Mouse (Mus musculus) midbrain, embryonic 16.5 days (tissue): ENCODE measurements around the gene Slc32a1. TPM values are rescaled to one million over a fixed set of nuclear protein-coding genes. Genes with fewer than 3 reads are reported as not detected.
A peak's percentile ranks its signal among the peaks of the same experiment; 100 is the strongest.

Source experiments
- ATAC-seq: fragments of 200-750 bp; cut with Nextera tagmentation; 2 replicates; pipeline ENCODE4 v1.8.0; 2017; ENCODE audit warnings: moderate TSS enrichment
- H3K27ac ChIP-seq: fragments of 300-500 bp; sonication (generic); 2 replicates; pipeline ENCODE4 v1.5.1; 2014; ENCODE audit warnings: mild to moderate bottlenecking, low read length, mixed read lengths
- H3K27me3 ChIP-seq: fragments of 300-500 bp; sonication (generic); 2 replicates; pipeline ENCODE4 v1.6.1; 2014; ENCODE audit warnings: low read depth, low read length, mixed read lengths; ENCODE audit not compliant: control insufficient read depth, insufficient read depth
- H3K36me3 ChIP-seq: fragments of 300-500 bp; sonication (generic); 2 replicates; pipeline ENCODE4 v1.6.1; 2014; ENCODE audit warnings: mild to moderate bottlenecking, low read length, moderate library complexity, mixed read lengths; ENCODE audit not compliant: control insufficient read depth, insufficient read depth
- H3K4me1 ChIP-seq: fragments of 300-500 bp; sonication (generic); 2 replicates; pipeline ENCODE4 v1.6.1; 2014; ENCODE audit warnings: mild to moderate bottlenecking, low read length, mixed read lengths; ENCODE audit not compliant: control insufficient read depth, insufficient read depth
- H3K4me2 ChIP-seq: fragments of 300-500 bp; sonication (generic); 2 replicates; pipeline ENCODE4 v1.6.1; 2014; ENCODE audit warnings: mild to moderate bottlenecking, low read length, mixed read lengths
- H3K4me3 ChIP-seq: fragments of 300-500 bp; sonication (generic); 2 replicates; pipeline ENCODE4 v1.5.1; 2014; ENCODE audit warnings: low read depth, mild to moderate bottlenecking, low read length, moderate library complexity, mixed read lengths
- H3K9ac ChIP-seq: fragments of 300-500 bp; sonication (generic); 2 replicates; pipeline ENCODE4 v1.6.1; 2014; ENCODE audit warnings: low read depth, low read length, mixed read lengths
- H3K9me3 ChIP-seq: fragments of 300-500 bp; sonication (generic); replicated peaks from 2 replicates; pipeline ENCODE4 v1.6.1; 2014; ENCODE audit warnings: mild to moderate bottlenecking, low read length, mixed read lengths; ENCODE audit not compliant: control insufficient read depth, poor library complexity, severe bottlenecking
- WGBS: fragments of 180-500 bp; shearing (Covaris S2); extraction: QIAGEN DNeasy Blood & Tissue Kit; methylation state at CpG from one replicate; pipeline ENCODE4 v1.1.7; 2014; 5-methylcytosine and 5-hydroxymethylcytosine counted together
- polyA plus RNA-seq: library from polyadenylated mRNA; unstranded; fragments of >200 nt; fragmentation: Nextera tagmentation; extraction: Ambion mirVana; gene quantifications from 2 replicates; pipeline ENCODE4 v1.2.1, GENCODE M21; 2015

Gene Slc32a1
- polyA plus RNA-seq, 1 experiment from 2014 or later: 8.6 TPM

DNA sequence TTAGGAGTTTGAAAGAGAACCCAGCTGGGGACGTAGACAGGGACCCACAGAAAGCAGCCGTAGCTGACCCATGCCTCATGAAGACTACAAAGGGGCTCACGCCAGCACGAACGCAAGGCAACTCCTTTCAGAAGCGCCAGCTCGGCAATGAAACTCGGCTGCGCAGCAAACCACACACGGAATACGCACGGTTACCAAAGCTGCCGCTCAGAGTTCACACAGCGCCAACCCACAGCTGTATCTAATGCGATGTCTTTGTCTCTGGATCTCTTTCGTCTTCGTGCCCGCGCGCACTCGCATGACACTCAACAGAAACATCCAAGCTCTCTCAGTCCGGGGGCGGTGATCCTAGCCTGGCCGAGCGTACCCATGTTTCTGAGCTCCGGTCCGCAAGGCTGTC is 886 bp upstream of the Slc32a1 start:
- H3K9ac ChIP-seq: peak overlapping the region; percentile 77
- ATAC-seq: no peak
- H3K4me3 ChIP-seq: peak overlapping the region; percentile 53
- peaks cover 22% of the 10 kb centered on the region for H3K27me3 ChIP-seq
- WGBS: under 1% methylated on average over 27 of the region's 27 CpGs
- no peaks in the 10 kb centered on the region for H3K9me3 ChIP-seq
- H3K36me3 ChIP-seq: no peaks in the 10 kb centered on the region
- H3K4me1 ChIP-seq: peaks cover 3% of the 10 kb centered on the region; the same call in 1 of the 2 replicates
- H3K27ac ChIP-seq: peak overlapping the region; percentile 91
- peak overlapping the region; percentile 62 for H3K4me2 ChIP-seq

DNA sequence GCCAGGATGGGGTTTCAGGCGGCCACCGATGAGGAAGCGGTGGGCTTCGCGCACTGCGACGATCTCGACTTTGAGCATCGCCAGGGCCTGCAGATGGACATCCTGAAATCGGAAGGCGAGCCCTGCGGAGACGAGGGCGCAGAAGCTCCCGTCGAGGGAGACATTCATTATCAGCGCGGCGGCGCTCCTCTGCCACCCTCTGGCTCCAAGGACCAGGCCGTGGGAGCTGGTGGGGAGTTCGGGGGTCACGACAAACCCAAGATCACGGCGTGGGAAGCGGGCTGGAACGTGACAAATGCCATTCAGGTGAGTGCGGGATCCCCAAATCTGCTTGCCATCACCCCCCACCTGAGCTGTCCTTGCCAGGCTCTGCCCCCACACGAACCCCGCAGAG is 756 bp downstream of the Slc32a1 start:
- peak overlapping the region; percentile 91 for H3K27ac ChIP-seq
- peaks cover 24% of the 10 kb centered on the region for H3K27me3 ChIP-seq
- H3K9ac ChIP-seq: peak overlapping the region; percentile 77
- no peak for ATAC-seq
- H3K36me3 ChIP-seq: no peaks in the 10 kb centered on the region
- peaks cover 3% of the 10 kb centered on the region; the same call in 1 of the 2 replicates for H3K4me1 ChIP-seq
- peak overlapping the region; percentile 54 for H3K4me2 ChIP-seq
- H3K9me3 ChIP-seq: no peaks in the 10 kb centered on the region
- H3K4me3 ChIP-seq: peak overlapping the region; percentile 53
- WGBS: 1% methylated on average over 30 of the region's 30 CpGs

DNA sequence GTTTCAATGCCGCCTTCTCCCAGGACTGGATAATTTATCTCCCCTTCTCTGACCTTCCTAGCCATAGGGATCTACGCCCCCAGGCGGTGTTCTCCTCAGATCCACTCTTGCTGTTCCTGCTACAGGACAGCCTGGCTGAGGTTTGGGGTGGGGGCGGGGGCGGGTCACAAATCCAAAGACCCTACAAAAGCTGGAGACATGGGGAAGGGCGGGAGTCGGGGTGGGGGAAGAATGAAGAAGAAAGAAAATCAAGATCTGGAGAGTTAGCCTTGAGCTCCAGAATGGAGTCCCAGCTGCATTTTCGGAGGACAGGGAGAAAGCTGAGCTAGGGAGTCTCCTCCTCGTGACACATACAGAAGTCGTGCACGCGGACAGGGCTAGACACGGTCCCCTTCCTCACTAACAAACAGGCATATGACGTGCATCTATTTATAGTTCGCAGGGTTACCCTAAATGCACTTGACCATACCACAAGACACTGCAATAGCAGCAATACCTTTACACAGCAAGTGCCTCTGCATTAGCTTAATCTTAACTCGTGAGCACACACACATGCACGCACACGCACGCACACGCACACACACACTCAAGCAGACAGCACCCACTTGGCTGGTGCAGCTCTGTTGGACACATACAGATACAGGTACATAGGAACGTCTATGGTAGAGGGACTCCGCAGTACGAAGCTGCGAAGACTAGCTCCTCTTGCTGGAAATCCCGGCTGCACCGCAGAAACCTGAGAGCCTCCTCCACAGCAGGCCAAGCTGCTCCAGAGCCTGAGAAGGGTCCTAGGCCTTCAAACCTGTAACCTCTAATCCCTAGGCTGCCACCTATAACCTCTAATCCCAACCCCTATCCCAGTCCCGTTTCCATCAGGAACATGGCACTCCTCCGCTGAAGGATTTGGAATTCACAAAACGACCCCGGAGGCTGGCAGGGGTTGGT is 1.4 kb downstream of the Slc32a1 start:
- Histone ChIP-seq H3K4me3 (peak overlapping the region; percentile 53), H3K27ac (peak overlapping the region; percentile 91), H3K4me1 (no peaks in the 10 kb centered on the region; the same call in 1 of the 2 replicates), H3K36me3 (no peaks in the 10 kb centered on the region), H3K27me3 (peaks cover 28% of the 10 kb centered on the region), H3K9me3 (no peaks in the 10 kb centered on the region), H3K4me2 (peak overlapping the region; percentile 54), H3K9ac (peak overlapping the region; percentile 77)
- WGBS: 2% methylated on average over 30 of the region's 30 CpGs
- ATAC-seq: no peak

DNA sequence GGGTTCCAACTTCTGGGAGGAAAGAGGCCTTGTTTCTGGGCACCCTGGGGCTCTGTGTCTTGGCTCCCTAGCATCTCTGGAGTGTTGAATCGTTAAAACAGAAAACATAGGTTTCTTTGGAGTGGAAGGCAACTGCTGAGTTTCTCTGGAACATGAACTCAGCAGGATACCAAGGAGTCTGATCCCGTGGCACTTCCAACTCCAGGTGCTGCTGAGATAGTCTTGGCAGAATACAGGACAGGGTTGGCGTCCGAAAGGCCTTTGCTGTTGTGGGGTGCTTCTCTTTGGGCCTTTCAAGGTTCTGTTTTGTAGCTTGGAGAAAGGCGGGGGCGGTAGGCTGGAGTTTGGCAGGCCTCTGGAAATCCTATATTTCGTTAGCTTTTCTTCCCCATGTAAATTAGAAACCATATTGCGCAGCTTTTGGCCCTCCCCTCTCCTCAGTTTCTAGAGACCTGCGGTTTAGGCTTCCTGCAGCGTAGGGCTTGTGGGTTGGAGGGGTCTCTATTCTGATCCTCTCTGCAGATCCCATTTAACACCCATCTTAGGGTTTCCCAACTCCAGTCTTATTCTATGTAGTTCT is 2.2 kb downstream of the Slc32a1 start:
- no peak for ATAC-seq
- WGBS: 5% methylated on average over 10 of the region's 10 CpGs
- H3K36me3 ChIP-seq: no peaks in the 10 kb centered on the region
- peaks cover 25% of the 10 kb centered on the region for H3K27me3 ChIP-seq
- H3K4me2 ChIP-seq: peak overlapping the region; percentile 54
- H3K9ac ChIP-seq: peak overlapping the region; percentile 77
- H3K4me1 ChIP-seq: no peaks in the 10 kb centered on the region; the same call in 1 of the 2 replicates
- H3K27ac ChIP-seq: peak overlapping the region; percentile 91
- H3K9me3 ChIP-seq: no peaks in the 10 kb centered on the region
- H3K4me3 ChIP-seq: peak overlapping the region; percentile 53

DNA sequence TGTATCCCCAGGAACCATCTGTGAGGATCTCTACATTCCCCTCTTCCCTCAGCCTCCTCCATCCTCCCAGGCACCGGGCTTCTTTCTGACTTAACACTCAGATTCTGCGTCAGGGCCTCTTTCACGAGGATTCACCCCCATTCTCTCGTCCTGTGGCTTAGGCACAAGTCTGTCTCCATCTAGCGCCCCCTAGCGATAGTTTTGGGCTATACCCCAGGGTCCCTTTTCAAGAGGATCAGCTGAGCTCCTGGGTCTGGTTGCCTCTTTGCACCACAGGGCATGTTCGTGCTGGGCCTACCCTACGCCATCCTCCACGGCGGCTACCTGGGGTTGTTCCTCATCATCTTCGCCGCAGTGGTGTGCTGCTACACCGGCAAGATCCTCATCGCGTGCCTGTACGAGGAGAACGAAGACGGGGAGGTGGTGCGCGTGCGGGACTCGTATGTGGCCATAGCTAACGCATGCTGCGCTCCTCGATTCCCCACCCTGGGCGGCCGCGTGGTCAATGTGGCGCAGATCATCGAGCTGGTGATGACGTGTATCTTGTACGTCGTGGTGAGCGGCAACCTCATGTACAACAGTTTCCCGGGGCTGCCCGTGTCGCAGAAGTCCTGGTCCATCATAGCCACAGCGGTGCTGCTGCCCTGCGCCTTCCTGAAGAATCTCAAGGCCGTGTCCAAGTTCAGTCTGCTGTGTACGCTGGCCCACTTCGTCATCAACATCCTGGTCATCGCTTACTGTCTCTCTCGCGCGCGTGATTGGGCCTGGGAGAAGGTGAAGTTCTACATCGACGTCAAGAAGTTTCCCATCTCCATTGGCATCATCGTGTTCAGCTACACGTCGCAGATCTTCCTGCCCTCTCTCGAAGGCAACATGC is 3.2 kb downstream of the Slc32a1 start:
- no peaks in the 10 kb centered on the region for H3K9me3 ChIP-seq
- no peaks in the 10 kb centered on the region; the same call in 1 of the 2 replicates for H3K4me1 ChIP-seq
- H3K36me3 ChIP-seq: no peaks in the 10 kb centered on the region
- WGBS: 3% methylated on average over 53 of the region's 53 CpGs
- ATAC-seq: no peak
- peak overlapping the region; percentile 91 for H3K27ac ChIP-seq
- peak overlapping the region; percentile 53 for H3K4me3 ChIP-seq
- peak overlapping the region; percentile 54 for H3K4me2 ChIP-seq
- peaks cover 23% of the 10 kb centered on the region for H3K27me3 ChIP-seq
- peak overlapping the region; percentile 77 for H3K9ac ChIP-seq

DNA sequence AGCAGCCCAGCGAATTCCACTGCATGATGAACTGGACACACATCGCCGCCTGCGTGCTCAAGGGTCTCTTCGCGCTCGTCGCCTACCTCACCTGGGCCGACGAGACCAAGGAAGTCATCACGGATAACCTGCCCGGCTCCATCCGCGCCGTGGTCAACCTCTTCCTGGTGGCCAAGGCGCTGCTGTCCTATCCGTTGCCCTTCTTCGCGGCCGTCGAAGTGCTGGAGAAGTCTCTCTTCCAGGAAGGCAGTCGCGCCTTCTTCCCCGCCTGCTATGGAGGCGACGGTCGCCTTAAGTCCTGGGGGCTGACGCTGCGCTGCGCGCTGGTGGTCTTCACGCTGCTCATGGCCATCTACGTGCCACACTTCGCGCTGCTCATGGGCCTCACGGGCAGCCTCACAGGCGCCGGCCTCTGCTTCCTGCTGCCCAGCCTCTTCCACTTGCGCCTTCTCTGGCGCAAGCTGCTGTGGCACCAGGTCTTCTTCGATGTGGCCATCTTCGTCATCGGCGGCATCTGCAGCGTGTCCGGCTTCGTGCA is 3.9 kb downstream of the Slc32a1 start:
- H3K9me3 ChIP-seq: no peaks in the 10 kb centered on the region
- whole genome bisulfite sequencing: 3% methylated on average over 47 of the region's 47 CpGs
- peak overlapping the region; percentile 51; the same call in 1 of the 2 replicates for H3K27ac ChIP-seq
- peaks cover 23% of the 10 kb centered on the region for H3K27me3 ChIP-seq
- H3K4me1 ChIP-seq: no peaks in the 10 kb centered on the region; the same call in 1 of the 2 replicates
- peak overlapping the region; percentile 53 for H3K4me3 ChIP-seq
- H3K36me3 ChIP-seq: no peaks in the 10 kb centered on the region
- no peak for ATAC-seq
- peak overlapping the region; percentile 54 for H3K4me2 ChIP-seq
- H3K9ac ChIP-seq: peak overlapping the region; percentile 56

DNA sequence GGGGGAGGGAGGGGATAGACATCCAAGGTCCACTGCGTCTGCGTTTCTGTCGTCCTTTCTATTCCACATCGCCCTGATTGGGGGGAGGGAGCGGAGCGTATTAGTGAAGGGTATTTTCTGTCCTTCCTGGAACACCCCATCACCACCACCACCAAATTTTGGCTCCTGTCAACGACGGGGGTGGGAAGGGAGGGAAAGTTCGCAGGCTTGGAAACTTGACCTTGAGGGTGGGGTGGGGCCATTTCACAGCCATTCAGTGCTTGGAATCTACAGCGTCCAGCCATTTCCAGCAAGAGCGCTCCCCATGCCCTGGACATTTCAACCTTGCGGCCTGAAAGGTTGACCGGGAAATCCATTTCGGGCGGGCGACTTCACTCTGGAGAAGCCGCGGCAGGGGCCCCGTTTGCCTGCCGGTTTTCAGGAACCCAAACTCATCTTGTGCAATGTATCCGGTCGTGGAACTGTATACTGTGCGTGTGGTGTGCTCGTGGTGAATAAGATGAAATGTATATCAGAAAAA is 4.7 kb downstream of the Slc32a1 start:
- H3K27ac ChIP-seq: peak overlapping the region; percentile 51; the same call in 1 of the 2 replicates
- H3K4me3 ChIP-seq: peak overlapping the region; percentile 53
- H3K36me3 ChIP-seq: no peaks in the 10 kb centered on the region
- peak overlapping the region; percentile 54 for H3K4me2 ChIP-seq
- no peak for ATAC-seq
- H3K4me1 ChIP-seq: no peaks in the 10 kb centered on the region; the same call in 1 of the 2 replicates
- H3K27me3 ChIP-seq: peaks cover 26% of the 10 kb centered on the region
- WGBS: 1% methylated on average over 24 of the region's 24 CpGs
- H3K9ac ChIP-seq: peak overlapping the region; percentile 56
- H3K9me3 ChIP-seq: no peaks in the 10 kb centered on the region

DNA sequence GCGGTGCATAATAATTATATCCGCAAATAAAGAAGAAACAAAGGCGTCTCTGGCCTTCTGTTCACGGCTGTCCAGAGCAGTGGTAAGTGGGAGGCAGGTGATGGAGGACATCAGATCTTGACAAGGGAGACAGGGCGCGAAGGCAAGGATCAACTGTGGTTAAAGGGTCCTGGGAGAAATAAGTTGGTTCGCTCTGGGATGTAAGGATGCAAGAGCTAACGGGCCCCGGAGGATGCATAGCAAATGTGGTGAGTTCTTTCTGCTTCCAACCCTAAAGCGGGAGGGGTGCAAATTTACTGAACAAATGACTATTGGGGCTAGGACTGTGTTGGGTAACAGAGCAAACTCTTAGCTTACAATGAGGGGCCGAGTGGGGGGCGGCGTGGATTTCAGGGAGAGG is 5.1 kb downstream of the Slc32a1 start:
- Histone ChIP-seq H3K9me3 (no peaks in the 10 kb centered on the region), H3K4me3 (peak overlapping the region; percentile 53), H3K36me3 (no peaks in the 10 kb centered on the region), H3K9ac (peak overlapping the region; percentile 56), H3K4me2 (peak overlapping the region; percentile 54), H3K4me1 (no peaks in the 10 kb centered on the region; the same call in 1 of the 2 replicates), H3K27me3 (peaks cover 22% of the 10 kb centered on the region), H3K27ac (peak overlapping the region; percentile 80)
- 3% methylated on average over 13 of the region's 13 CpGs for WGBS
- ATAC-seq: no peak
